Mouse (Mus musculus) hindbrain, embryonic 13.5 days (tissue): ENCODE data around the gene Smarce1. TPM values are rescaled to one million over a fixed set of nuclear protein-coding genes. Genes with fewer than 3 reads are reported as not detected.

Source experiments
- ATAC-seq: fragments of 200-750 bp; cut with Nextera tagmentation; 2 replicates; pipeline ENCODE4 v1.8.0; 2017; ENCODE audit warnings: moderate TSS enrichment; ENCODE audit not compliant: low FRiP score
- H3K27ac ChIP-seq: fragments of 300-500 bp; sonication (generic); 2 replicates; pipeline ENCODE4 v1.5.1; 2015; ENCODE audit warnings: inconsistent platforms, mild to moderate bottlenecking, moderate library complexity
- H3K27me3 ChIP-seq: fragments of 300-500 bp; sonication (generic); 2 replicates; pipeline ENCODE4 v1.6.1; 2015; ENCODE audit warnings: mild to moderate bottlenecking, inconsistent platforms
- H3K36me3 ChIP-seq: fragments of 300-500 bp; sonication (generic); 2 replicates; pipeline ENCODE4 v1.6.1; 2015; ENCODE audit warnings: mild to moderate bottlenecking, inconsistent platforms
- H3K4me1 ChIP-seq: fragments of 300-500 bp; sonication (generic); replicated peaks from 2 replicates; pipeline ENCODE4 v1.6.1; 2015; ENCODE audit warnings: inconsistent platforms
- H3K4me2 ChIP-seq: fragments of 300-500 bp; sonication (generic); 2 replicates; pipeline ENCODE4 v1.6.1; 2015; ENCODE audit warnings: inconsistent platforms, mild to moderate bottlenecking, moderate library complexity
- H3K4me3 ChIP-seq: fragments of 300-500 bp; sonication (generic); 2 replicates; pipeline ENCODE4 v1.5.1; 2015; ENCODE audit warnings: mild to moderate bottlenecking, inconsistent platforms
- H3K9ac ChIP-seq: fragments of 300-500 bp; sonication (generic); 2 replicates; pipeline ENCODE4 v1.6.1; 2015; ENCODE audit warnings: mild to moderate bottlenecking, inconsistent platforms
- H3K9me3 ChIP-seq: fragments of 300-500 bp; sonication (generic); 2 replicates; pipeline ENCODE4 v1.6.1; 2016; ENCODE audit warnings: inconsistent platforms
- WGBS: fragments of 180-500 bp; shearing (Covaris S2); methylation state at CpG from one replicate; pipeline ENCODE4 v1.1.7; 2015; 5-methylcytosine and 5-hydroxymethylcytosine counted together
- polyA plus RNA-seq: library from polyadenylated mRNA; unstranded; fragments of >200 nt; fragmentation: Nextera tagmentation; extraction: Ambion mirVana; gene quantifications from 2 replicates; pipeline ENCODE4 v1.2.1, GENCODE M21; 2015

Gene Smarce1
- polyA plus RNA-seq: 344 and 354 TPM in 2 replicates

- Histone ChIP-seq H3K4me3 (peak within 1 kb of the TSS; percentile 89), H3K4me1 (peaks cover 38% of the 10 kb centered on the region), H3K4me2 (peak within 1 kb of the TSS; percentile 69), H3K9me3 (no peaks in the 10 kb centered on the region), H3K36me3 (peaks cover 20% of the 10 kb centered on the region), H3K9ac (peak within 1 kb of the TSS; percentile 99), H3K27ac (peak within 1 kb of the TSS; percentile 98), H3K27me3 (no peaks in the 10 kb centered on the region)
- peak; percentile 93 for ATAC-seq
- under 1% methylated on average over 87 of the region's 87 CpGs for WGBS
Observed at GRCm38 (mm10) chr11:99230261-99231048, at the start of gene Smarce1. Gene Smarce1, minus strand, starts transcription at chr11:99231017.

- H3K27me3 ChIP-seq: no peaks in the 10 kb centered on the region
- WGBS: 68% methylated on average over 5 of the region's 5 CpGs
- no peak overlapping the region for H3K27ac ChIP-seq
- H3K36me3 ChIP-seq: no peaks in the 10 kb centered on the region
- H3K4me1 ChIP-seq: peaks cover 12% of the 10 kb centered on the region; the same call in 1 of the 2 replicates
- no peak for ATAC-seq
- no peak overlapping the region for H3K9ac ChIP-seq
- no peaks in the 10 kb centered on the region for H3K9me3 ChIP-seq
- no peak overlapping the region for H3K4me3 ChIP-seq
- H3K4me2 ChIP-seq: no peak overlapping the region
Observed at GRCm38 (mm10) chr11:99279986-99280385, 49.2 kb upstream of the Smarce1 start.

GRCm38 (mm10) chr11:99276786-99277185 lies 46.0 kb upstream of the Smarce1 start:
- Histone ChIP-seq H3K4me3 (no peak overlapping the region), H3K4me2 (no peak overlapping the region), H3K9ac (no peak overlapping the region), H3K36me3 (no peaks in the 10 kb centered on the region), H3K27ac (no peak overlapping the region), H3K9me3 (no peaks in the 10 kb centered on the region), H3K4me1 (no peaks in the 10 kb centered on the region), H3K27me3 (0 out of 2 replicates have a peak, but pooled peaks cover 4% of the 10 kb centered on the region)
- no peak for ATAC-seq
- WGBS: 63% methylated on average over 7 of the region's 7 CpGs

GRCm38 (mm10) chr11:99275624-99276023 lies 44.8 kb upstream of the Smarce1 start:
- no peak overlapping the region for H3K4me3 ChIP-seq
- 0 out of 2 replicates have a peak, but pooled peaks cover 4% of the 10 kb centered on the region for H3K27me3 ChIP-seq
- no peaks in the 10 kb centered on the region for H3K9me3 ChIP-seq
- H3K4me1 ChIP-seq: no peaks in the 10 kb centered on the region
- H3K9ac ChIP-seq: no peak overlapping the region
- 80% methylated on average over 6 of the region's 6 CpGs for WGBS
- H3K36me3 ChIP-seq: no peaks in the 10 kb centered on the region
- no peak for ATAC-seq
- H3K27ac ChIP-seq: no peak overlapping the region
- H3K4me2 ChIP-seq: no peak overlapping the region

GRCm38 (mm10) chr11:99272721-99273120 lies 41.9 kb upstream of the Smarce1 start:
- WGBS: 80% methylated on average over 4 of the region's 4 CpGs
- no peak overlapping the region for H3K27ac ChIP-seq

GRCm38 (mm10) chr11:99269192-99269591 lies 38.4 kb upstream of the Smarce1 start:
- Histone ChIP-seq H3K4me3 (no peak overlapping the region), H3K4me1 (no peaks in the 10 kb centered on the region; the same call in 1 of the 2 replicates), H3K9me3 (no peaks in the 10 kb centered on the region), H3K27me3 (0 out of 2 replicates have a peak, but pooled peaks cover 4% of the 10 kb centered on the region), H3K9ac (no peak overlapping the region), H3K27ac (no peak overlapping the region), H3K4me2 (no peak overlapping the region), H3K36me3 (no peaks in the 10 kb centered on the region)
- WGBS: 83% methylated on average over 7 of the region's 7 CpGs
- ATAC-seq: no peak

More at GRCm38 (mm10) chr11:99272721-99273120, 41.9 kb upstream of the Smarce1 start:
- no peak for ATAC-seq
- Histone ChIP-seq H3K27me3 (0 out of 2 replicates have a peak, but pooled peaks cover 4% of the 10 kb centered on the region), H3K4me2 (no peak overlapping the region), H3K4me3 (no peak overlapping the region), H3K9me3 (no peaks in the 10 kb centered on the region), H3K4me1 (no peaks in the 10 kb centered on the region), H3K36me3 (no peaks in the 10 kb centered on the region), H3K9ac (no peak overlapping the region)

GRCm38 (mm10) chr11:99265796-99266195 lies 35.0 kb upstream of the Smarce1 start:
- no peak overlapping the region for H3K27ac ChIP-seq
- WGBS: 22% methylated on average over 9 of the region's 9 CpGs
- H3K27me3 ChIP-seq: no peaks in the 10 kb centered on the region
- H3K4me1 ChIP-seq: no peaks in the 10 kb centered on the region; the same call in 1 of the 2 replicates
- no peak overlapping the region for H3K9ac ChIP-seq
- H3K4me2 ChIP-seq: no peak overlapping the region
- no peaks in the 10 kb centered on the region for H3K36me3 ChIP-seq
- no peak for ATAC-seq
- H3K9me3 ChIP-seq: no peaks in the 10 kb centered on the region
- no peak overlapping the region for H3K4me3 ChIP-seq

- Histone ChIP-seq H3K36me3 (no peaks in the 10 kb centered on the region), H3K27me3 (no peaks in the 10 kb centered on the region), H3K9me3 (no peaks in the 10 kb centered on the region), H3K4me2 (no peak overlapping the region), H3K27ac (no peak overlapping the region), H3K4me1 (no peaks in the 10 kb centered on the region; the same call in 1 of the 2 replicates), H3K4me3 (no peak overlapping the region), H3K9ac (no peak overlapping the region)
- 78% methylated on average over 9 of the region's 9 CpGs for WGBS
- ATAC-seq: no peak
Observed at GRCm38 (mm10) chr11:99265220-99265619, 34.4 kb upstream of the Smarce1 start.

GRCm38 (mm10) chr11:99256213-99256612 lies 25.4 kb upstream of the Smarce1 start:
- WGBS: 73% methylated on average over 4 of the region's 4 CpGs
- H3K4me2 ChIP-seq: no peak overlapping the region
- H3K27ac ChIP-seq: no peak overlapping the region
- 0 out of 2 replicates have a peak, but pooled peaks cover 4% of the 10 kb centered on the region for H3K4me1 ChIP-seq
- no peak overlapping the region for H3K9ac ChIP-seq
- no peak for ATAC-seq
- no peaks in the 10 kb centered on the region for H3K36me3 ChIP-seq
- H3K27me3 ChIP-seq: no peaks in the 10 kb centered on the region
- H3K9me3 ChIP-seq: no peaks in the 10 kb centered on the region
- no peak overlapping the region for H3K4me3 ChIP-seq

GRCm38 (mm10) chr11:99255316-99255715 lies 24.5 kb upstream of the Smarce1 start:
- Histone ChIP-seq H3K27ac (no peak overlapping the region), H3K4me1 (0 out of 2 replicates have a peak, but pooled peaks cover 4% of the 10 kb centered on the region), H3K36me3 (no peaks in the 10 kb centered on the region), H3K9me3 (no peaks in the 10 kb centered on the region), H3K4me2 (no peak overlapping the region), H3K27me3 (no peaks in the 10 kb centered on the region), H3K9ac (no peak overlapping the region), H3K4me3 (no peak overlapping the region)
- ATAC-seq: no peak
- 96% methylated on average over 8 of the region's 8 CpGs for WGBS

GRCm38 (mm10) chr11:99253893-99254292 lies 23.1 kb upstream of the Smarce1 start:
- Histone ChIP-seq H3K9ac (no peak overlapping the region), H3K36me3 (no peaks in the 10 kb centered on the region), H3K9me3 (no peaks in the 10 kb centered on the region), H3K4me1 (0 out of 2 replicates have a peak, but pooled peaks cover 4% of the 10 kb centered on the region), H3K27me3 (no peaks in the 10 kb centered on the region), H3K4me3 (no peak overlapping the region), H3K27ac (no peak overlapping the region), H3K4me2 (no peak overlapping the region)
- 66% methylated on average over 2 of the region's 2 CpGs for WGBS
- ATAC-seq: no peak

- Histone ChIP-seq H3K9ac (no peak overlapping the region), H3K4me3 (no peak overlapping the region), H3K36me3 (no peaks in the 10 kb centered on the region), H3K27ac (no peak overlapping the region), H3K4me2 (no peak overlapping the region), H3K4me1 (0 out of 2 replicates have a peak, but pooled peaks cover 4% of the 10 kb centered on the region), H3K9me3 (no peaks in the 10 kb centered on the region), H3K27me3 (no peaks in the 10 kb centered on the region)
- 56% methylated on average over 8 of the region's 8 CpGs for WGBS
- no peak for ATAC-seq
Observed at GRCm38 (mm10) chr11:99252671-99253070, 21.9 kb upstream of the Smarce1 start.
